Mouse (Mus musculus) CH12F3 (cell line): ENCODE results near the gene Dennd2a.
"Not testable (repeated sequence)": the region's sequence is repeated elsewhere in the genome, so short reads cannot be mapped to it uniquely, and the experiment has no call there.

ENCODE experiments used
- in situ Hi-C: fragments of 300-500 bp; cut with MboI; formaldehyde crosslinking; loops from 2 replicates; pipeline ENCODE4 v1.14.3; 2020; ENCODE audit warnings: low sequenced_read_pairs

Dennd2a gene

DNA sequence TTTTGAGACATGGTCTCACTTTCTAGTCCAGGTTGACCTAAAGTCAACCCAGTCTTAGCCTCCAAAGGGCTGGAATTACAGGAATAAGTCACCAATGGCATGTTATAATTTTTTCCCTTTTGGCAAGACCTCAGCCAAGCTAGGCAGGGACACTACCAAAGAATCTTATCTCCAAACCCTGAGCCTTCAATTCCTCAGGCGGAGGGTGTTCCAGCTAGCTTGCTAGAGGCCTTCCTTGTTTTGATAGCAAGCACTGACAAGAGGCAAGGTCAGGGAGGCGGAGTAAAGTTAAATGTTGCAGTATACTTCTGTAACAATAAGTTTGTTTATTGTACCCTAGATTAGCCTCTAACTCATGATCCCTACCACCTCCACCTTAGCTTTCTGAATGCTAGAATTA is 132.5 kb downstream of the Dennd2a start:
- in situ Hi-C loops: no loop called here

DNA sequence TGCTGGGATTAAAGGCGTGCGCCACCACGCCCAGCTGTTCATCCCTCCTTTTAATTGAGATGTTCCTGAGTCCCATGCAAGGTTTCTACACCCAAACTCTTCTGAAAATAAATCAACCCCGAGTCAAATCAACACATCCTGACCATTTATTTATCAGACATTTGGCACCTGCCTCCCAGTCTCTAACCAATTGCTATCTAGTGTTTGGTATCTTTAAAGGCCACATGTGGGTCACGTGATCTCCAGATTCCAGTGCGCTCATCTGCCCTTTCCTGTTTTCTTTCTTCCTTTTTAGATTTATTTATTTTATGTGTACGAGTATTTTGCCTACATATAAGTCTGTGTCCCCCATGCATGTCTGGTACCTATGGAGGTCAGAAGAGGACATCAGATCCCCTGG is 134.0 kb downstream of the Dennd2a start:
- in situ Hi-C loops: no loop called here

DNA sequence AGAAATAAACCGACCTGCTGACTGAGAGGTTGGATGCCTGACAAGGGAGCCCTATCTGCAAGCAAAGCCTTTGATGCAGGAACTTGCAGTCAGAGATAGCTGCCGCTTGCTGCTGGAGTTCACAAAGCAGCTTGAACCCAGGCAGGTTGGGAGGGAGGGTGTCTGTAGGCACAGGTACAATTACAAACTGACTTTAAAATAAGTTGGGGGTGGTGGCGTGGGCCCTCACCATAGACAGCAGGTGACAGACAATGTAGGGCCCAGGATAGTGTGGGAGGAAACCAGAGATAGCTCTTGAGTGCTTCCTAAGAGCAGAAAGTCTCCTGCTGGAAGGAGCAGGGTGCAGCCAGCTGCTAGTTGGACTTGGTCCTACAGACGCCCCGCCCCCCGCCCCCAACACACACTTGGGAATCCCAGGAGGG is 134.5 kb downstream of the Dennd2a start:
- in situ Hi-C loops: no loop called here

DNA sequence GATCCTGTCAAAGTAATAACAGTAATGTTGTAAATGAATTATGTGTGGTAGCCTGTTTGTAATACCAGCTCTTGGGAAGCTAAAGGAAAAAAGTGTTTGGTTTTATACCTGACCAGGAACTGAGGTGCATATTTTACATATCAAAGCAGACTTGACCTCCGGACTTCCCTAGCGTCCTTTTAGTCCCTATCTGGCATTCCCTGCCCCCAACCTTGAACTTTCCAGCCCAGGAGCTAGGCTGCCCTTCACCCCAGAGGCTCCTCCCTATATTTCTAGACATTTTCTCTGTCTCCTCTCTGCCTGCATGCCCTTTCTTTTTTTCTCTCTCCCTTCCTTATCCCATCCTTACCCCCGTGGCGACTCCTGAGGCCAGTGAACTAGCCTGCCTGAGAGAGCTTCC is 136.8 kb downstream of the Dennd2a start:
- in situ Hi-C loops: no loop called here

DNA sequence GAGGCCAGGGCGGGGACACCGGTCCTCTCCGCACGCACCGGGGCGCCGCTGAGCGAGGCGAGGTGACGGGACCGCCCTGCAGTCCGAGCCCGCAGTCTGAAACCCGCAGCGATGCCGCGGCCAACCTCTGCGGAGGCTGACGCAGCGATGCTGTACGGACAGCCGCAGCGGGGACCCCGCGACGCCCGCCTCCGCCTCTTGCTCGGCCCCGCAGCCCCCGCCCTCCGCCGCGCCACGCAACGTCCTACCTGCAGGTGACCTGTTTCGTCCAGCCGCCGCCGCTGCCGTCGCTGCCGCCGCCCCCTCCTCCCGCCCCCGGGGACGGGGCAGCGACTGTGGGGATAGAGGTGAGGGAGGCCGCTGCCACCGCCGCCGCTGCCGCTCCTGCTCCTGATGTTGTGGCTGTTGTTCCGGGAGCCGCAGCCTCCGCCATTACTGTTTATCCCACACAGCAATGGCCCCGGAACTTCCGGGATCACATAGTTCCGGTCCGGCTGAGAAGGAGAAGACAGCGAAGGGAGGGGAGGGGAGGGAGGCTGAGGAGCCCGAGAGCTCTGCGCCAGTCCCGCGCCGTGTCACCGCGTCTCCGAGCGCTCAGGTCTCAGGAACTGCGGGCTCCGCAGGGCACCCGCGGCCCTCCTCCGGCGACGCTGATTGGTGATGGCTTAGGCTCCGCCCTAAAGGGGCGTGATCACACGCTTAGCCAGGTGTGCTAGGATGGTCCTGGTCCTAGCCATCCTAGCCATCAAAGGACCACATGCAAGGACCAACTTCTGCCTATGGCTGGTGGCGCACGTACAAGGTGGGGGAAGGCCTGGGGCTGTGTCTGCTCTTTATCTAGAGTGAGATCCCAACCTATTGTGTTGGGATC is 137.6 kb downstream of the Dennd2a start, which contains the start of gene Mkrn1:
Gene Mkrn1, minus strand, starts transcription at position 612 of the 871 bp plus-strand sequence.
- in situ Hi-C loops: no loop called here

DNA sequence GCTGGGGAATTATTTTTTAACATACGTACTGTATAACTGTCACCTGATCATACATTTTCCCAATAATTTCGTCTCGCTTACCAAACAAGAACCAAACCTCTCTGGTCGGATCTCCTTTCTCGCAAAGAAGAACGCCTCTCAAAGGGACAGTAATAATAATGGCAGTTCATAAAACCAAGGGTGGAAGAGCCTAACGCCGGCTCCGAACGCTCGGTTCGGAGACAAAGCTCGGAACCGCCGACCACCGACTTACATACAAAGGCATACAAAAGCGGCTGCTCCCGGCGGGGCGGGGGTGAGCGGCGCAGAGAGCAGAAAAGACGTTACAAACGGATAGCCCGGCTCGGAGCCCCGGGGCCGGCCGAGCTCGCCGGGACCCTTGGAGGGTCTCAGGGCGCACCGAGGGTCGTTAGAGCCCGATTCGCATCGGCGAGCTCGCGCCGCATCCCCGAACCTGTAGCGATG is 138.2 kb downstream of the Dennd2a start:
- in situ Hi-C loops: no loop called here

DNA sequence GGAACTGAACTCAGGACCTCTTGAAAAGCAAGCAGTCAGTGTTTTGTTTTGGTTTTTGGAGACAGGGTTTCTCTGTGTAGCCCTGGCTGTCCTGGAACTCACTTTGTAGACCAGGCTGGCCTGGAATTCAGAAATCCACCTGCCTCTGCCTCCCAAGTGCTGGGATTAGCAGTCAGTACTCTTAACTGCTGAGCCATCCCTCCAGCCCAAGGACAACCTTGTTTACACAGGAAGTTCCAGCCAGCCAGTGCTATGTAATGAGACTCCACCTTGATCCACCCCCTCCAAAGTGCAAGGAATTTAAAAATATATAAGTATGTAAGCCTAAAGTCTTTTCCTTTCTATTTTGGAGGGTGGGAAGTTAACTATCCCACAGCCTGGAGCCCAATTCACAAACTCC is 141.0 kb downstream of the Dennd2a start:
- in situ Hi-C loops: not testable (repeated sequence)

DNA sequence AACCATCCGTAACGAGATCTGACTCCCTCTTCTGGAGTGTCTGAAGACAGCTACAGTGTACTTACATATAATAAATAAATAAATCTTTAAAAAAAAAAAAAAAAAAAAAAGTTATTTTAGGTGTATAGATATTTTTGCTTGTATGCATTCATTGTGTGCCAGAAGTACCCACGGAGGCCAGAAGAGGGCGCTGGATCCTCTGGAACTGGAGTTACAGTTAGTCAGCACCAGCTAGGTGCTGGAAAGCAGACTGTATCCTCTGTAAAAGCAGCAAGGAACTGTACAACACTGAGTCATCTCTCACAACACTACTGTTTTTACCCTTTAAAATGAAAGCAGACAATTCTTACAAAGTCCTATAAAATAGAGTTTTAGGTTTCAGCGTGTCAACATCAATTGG is 141.9 kb downstream of the Dennd2a start:
- in situ Hi-C loops: no loop called here

DNA sequence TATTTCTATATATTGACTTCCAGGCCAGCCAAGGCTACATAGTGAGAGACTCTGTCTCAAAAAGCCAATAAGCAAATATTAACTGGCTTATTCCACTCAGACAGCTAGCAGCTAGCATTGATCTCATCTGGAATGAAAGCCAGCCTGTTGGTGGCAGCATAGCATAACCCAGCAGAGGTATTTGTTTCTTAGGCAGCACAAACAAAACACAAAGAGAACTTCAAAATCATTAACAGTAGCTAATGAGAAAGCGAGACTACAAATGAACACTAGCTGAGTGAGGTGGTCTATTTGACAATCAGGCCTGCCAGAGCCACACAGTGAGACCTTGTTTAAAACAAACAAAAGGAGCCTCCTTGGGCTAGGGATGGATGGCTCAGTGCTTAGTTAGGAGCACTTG is 143.6 kb downstream of the Dennd2a start:
- in situ Hi-C loops: no loop called here
